Mouse (Mus musculus): ENCODE measurements at regions not wholly inside any gene's neighbourhood (a gene's known extent, or its start where the extent isn't known, plus 50 kb on each side); places are given as distances from the start of the nearest gene placed in this dataset.
"Not testable (repeated sequence)": the region's sequence is repeated elsewhere in the genome, so short reads cannot be mapped to it uniquely, and the experiment has no call there.

- no peak for DNase-seq (ENCODE audit: low read depth, low spot score)
Measured at GRCm38 (mm10) chr1:157048996-157049395, 59.5 kb downstream of the Tex35 start.

- no peak for DNase-seq (ENCODE audit: low read depth, low spot score)
Measured at GRCm38 (mm10) chr1:157048201-157048923, 60.1 kb downstream of the Tex35 start.

GRCm38 (mm10) chr1:157047751-157048200, 60.7 kb downstream of the Tex35 start:
- no peak for DNase-seq (ENCODE audit: low read depth, low spot score)

GRCm38 (mm10) chr1:157046760-157047182, 61.7 kb downstream of the Tex35 start:
- DNase-seq (ENCODE audit: low read depth, low spot score) = no peak

- no peak for DNase-seq (ENCODE audit: low read depth, low spot score)
Measured at GRCm38 (mm10) chr1:157039836-157040196, 68.7 kb downstream of the Tex35 start.

DNA sequence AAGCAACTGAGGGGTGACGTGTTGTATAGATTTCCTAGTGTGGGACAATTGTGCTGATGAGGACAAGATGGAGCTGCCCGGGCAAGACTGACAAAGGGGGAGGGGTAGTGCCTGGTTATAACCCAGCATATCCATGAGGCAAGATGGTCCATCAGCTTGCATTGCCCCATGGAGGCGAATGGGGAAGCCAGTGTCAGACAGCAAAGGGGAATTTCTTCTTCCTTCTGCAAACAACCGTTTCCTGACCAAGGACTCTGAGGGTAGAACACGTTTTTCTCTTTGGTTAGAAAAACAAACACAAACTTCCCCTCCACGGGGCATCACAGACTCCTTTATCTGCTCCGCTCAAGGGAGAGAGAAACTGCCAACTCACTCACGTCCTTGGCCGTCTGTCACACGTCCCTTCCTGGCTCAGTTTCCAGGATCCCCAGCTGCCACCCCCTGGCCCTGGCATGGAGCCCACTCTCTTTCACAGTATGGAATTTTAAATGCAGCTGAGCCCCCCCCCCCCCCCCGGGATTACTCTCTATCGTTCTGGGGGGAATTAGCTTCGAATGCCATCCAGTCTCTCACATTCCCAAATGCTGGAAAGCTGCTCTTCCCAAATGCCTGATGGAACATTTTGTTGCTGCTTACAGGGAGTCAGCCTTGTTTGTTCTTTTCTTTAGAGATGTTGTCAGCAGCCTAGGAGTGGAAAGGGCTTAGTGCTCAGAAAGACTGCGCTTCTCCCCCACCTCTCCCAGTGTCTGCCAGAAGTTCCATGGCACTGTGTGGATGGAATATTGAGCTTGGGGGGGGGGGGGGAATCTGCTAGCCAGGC, 69.3 kb downstream of the Tex35 start:
- no peak for DNase-seq (ENCODE audit: low read depth, low spot score)

- no peak for DNase-seq (ENCODE audit: low read depth, low spot score)
Measured at GRCm38 (mm10) chr1:157038111-157039008, 70.1 kb downstream of the Tex35 start.

- no peak for DNase-seq (ENCODE audit: low read depth, low spot score)
Measured at GRCm38 (mm10) chr1:157037246-157037991, 71.1 kb downstream of the Tex35 start.

DNA sequence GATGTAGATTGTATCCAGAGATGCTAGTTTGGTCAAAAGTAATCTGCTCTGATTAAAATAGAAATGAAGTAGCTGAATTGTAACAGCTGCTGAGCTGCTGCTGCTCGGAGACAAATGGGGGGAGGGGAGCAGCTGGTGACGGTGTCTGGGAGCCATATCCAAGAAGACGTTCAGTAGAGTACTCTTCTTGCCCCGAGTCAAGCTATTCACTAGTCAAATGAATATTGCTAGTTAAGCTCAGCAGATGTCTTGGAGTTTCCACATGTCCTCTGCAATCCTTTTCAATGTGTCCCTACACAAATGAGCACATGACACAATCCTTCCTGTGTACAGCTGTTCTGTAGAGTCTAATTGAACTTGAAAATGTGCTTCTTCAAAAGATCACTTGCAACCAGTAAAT, 71.7 kb downstream of the Tex35 start:
- DNase-seq (ENCODE audit: low read depth, low spot score) = no peak

GRCm38 (mm10) chr1:157035221-157035620, 73.3 kb downstream of the Tex35 start:
- DNase-seq (ENCODE audit: low read depth, low spot score) = not testable (repeated sequence)

- DNase-seq (ENCODE audit: low read depth, low spot score) = no peak
Measured at GRCm38 (mm10) chr1:157028682-157029081, 79.8 kb downstream of the Tex35 start.

DNA sequence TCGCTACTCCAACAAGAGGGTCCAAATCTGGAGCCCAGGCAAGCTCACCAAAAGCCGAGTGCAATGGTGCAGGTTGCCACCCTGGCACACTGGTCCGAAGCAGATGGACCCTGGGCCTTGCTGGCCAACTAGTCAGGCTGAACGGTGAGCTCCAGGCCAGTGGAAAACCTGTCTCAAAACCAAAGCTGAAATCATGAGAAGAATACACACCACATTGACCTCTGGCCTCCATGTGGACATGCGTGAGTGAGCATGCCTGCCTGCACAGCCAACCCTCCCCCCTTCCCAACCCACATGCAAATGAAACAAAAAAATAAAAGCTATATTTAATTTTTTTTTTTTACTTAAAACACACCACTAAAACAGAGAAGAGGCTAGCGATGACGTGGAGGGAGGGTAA, 80.8 kb downstream of the Tex35 start:
- DNase-seq (ENCODE audit: low read depth, low spot score) = no peak

DNA sequence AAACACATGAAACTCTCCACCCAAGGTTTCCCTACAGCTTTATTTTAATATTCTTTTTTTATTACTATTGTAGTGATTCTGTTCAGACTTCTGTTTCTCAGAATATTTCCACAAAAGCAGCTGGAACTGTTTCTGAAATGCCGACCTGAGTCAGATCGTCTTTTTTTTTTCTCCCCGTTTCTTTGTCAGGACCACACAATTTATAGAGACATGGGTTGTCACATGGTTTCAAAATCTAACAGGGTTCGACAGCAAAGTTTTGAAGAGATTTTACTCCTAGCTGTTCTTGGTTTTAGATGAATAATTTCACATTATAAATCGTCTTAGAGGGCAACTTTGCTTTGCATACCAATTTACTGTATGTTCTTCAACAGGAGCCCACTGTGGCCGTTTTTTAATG, 84.0 kb upstream of the Ralgps2 start:
- no peak for DNase-seq (ENCODE audit: low read depth, low spot score)

GRCm38 (mm10) chr1:157022456-157023435, 83.3 kb upstream of the Ralgps2 start:
- no peak for DNase-seq (ENCODE audit: low read depth, low spot score)

DNA sequence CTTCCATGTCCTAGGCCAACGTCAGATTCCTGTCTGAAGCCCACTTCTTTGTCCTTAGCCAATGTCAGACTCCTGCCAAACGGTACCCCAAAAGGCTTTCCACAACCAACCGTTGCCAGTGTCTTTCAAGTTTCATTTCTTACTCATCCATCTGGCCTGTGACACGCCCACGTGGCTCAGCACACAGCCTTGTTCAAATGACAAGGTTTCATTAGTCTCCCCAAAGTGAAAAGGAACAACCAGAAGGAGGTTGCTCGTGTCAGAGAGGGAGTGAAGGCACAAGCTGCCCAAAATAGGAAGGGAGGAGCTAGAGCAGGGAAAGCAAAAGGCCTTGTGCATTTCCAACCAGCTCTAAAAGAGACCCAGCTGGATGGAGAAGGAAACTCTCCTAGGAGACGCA, 80.5 kb upstream of the Ralgps2 start:
- no peak for DNase-seq (ENCODE audit: low read depth, low spot score)

DNA sequence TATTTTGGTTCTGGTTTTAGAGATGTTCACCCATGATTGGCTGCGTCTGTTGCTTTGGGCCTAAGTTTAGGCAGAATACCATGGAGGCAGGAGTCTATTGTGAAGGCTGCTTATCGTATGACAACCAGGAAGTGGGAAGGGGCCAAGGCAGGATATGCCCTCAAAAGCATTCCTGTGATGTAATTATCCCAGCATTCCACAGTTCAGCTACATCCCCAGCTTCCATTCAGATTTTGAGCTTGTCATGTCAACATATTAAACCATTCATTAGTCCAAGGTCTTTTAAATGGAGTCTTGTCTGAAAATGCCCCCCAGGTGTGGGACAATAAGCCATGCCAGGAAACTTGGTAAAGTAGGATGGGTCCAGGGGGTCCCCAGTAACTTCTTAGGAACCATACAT, 79.3 kb upstream of the Ralgps2 start:
- DNase-seq (ENCODE audit: low read depth, low spot score) = no peak

DNA sequence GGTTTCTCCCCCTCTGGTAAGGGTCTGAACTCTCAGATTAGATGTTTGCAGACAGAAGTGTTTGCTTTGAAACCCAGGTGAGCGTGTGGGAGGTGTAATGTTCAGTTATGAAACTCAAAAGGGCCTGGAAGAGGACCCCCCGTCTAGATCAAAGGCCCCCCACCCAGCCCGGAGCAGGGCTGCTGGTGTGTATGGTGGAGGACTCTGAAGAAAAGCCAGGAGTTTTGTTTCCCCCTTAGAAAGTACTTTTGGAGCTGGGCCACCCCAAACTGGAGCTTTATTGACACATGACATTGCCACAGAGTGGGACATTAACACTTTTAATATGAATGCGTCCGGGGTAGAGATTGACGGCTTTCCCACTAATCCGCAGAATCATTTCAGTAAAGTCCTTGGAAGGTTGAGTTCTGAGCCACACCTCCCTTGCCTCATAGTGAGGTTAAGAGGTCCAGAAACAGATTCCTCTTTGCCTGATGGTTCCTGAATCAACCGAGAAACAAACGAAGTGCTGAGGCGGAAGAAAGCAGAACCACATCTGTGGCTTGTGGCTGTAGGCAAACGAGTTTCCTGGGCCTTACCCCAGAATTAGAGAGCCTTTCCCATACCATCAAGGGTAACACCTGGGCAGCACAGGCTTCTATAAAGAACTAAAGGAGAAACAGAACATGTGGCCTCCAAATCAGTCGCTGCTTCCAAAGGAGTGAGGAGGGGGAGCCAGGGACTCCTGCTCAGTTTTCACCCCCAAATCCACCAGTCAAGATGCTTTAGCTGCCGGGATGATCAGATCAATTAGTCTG, 78.0 kb upstream of the Ralgps2 start:
- DNase-seq (ENCODE audit: low read depth, low spot score) = no peak

DNA sequence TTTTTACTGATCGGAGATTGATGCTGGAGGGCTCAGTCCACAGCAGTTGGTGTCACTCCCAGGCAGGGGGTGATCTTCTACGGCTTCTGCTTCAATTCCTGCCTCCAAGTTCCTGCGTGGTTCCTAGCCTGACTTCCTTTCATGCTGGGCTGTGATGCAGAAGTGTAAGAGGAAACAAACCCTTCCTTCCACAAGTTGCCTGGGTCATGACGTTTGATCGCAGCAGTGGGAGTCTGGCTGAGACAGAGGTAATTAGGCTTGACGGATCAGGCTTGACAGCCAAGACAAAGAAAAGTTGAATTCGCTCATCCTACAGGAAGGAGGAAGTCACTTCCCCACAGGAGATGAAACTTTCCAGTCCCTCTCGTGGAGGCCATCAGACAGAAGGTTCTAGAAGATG, 77.2 kb upstream of the Ralgps2 start:
- DNase-seq (ENCODE audit: low read depth, low spot score) = no peak

All from embryo, embryonic 11.5 days (tissue).